Mouse (Mus musculus) limb, embryonic 14.5 days (tissue): ENCODE results near the gene Mib2. TPM values are rescaled to one million over a fixed set of nuclear protein-coding genes. Genes with fewer than 3 reads are reported as not detected.

Experiments
- ATAC-seq: fragments of 200-750 bp; cut with Nextera tagmentation; 2 replicates; pipeline ENCODE4 v1.8.0; 2017; ENCODE audit warnings: low read depth, moderate number of reproducible peaks, moderate TSS enrichment; ENCODE audit not compliant: low FRiP score
- DNase-seq: peaks from one replicate; pipeline ENCODE4 v3.0.0-alpha.2; 2015; ENCODE audit warnings: low spot score
- H3K27ac ChIP-seq: fragments of 300-500 bp; sonication (generic); replicated peaks from 2 replicates; pipeline ENCODE4 v1.5.1; 2014; ENCODE audit warnings: low read depth, mild to moderate bottlenecking, low read length, moderate library complexity, mixed read lengths
- H3K27me3 ChIP-seq: fragments of 300-500 bp; sonication (generic); 2 replicates; pipeline ENCODE4 v1.6.1; 2014; ENCODE audit warnings: low read length, mixed read lengths; ENCODE audit not compliant: control insufficient read depth, insufficient read depth
- H3K36me3 ChIP-seq: fragments of 300-500 bp; sonication (generic); 2 replicates; pipeline ENCODE4 v1.6.1; 2014; ENCODE audit warnings: mild to moderate bottlenecking, low read length, moderate library complexity, mixed read lengths; ENCODE audit not compliant: control insufficient read depth, insufficient read depth
- H3K4me1 ChIP-seq: fragments of 300-500 bp; sonication (generic); 2 replicates; pipeline ENCODE4 v1.6.1; 2014; ENCODE audit warnings: antibody characterized with exemption, low read length, mixed read lengths; ENCODE audit not compliant: control insufficient read depth, insufficient read depth
- H3K4me2 ChIP-seq: fragments of 300-500 bp; sonication (generic); replicated peaks from 2 replicates; pipeline ENCODE4 v1.6.1; 2014; ENCODE audit warnings: low read depth, mild to moderate bottlenecking, low read length, moderate library complexity; ENCODE audit not compliant: severe bottlenecking
- H3K4me3 ChIP-seq: fragments of 300-500 bp; sonication (generic); replicated peaks from 2 replicates; pipeline ENCODE4 v1.5.1; 2014; ENCODE audit warnings: low read length
- H3K9ac ChIP-seq: fragments of 300-500 bp; sonication (generic); 2 replicates; pipeline ENCODE4 v1.6.1; 2014; ENCODE audit warnings: mild to moderate bottlenecking, low read depth, low read length, moderate library complexity; ENCODE audit not compliant: severe bottlenecking
- H3K9me3 ChIP-seq: fragments of 300-500 bp; sonication (generic); 2 replicates; pipeline ENCODE4 v1.6.1; 2016; ENCODE audit warnings: low read length; ENCODE audit not compliant: control insufficient read depth
- POLR2A ChIP-seq: fragments of 200-500 bp; IDR thresholded peaks from 2 replicates; pipeline ENCODE4 v1.8.0; 2012; ENCODE audit warnings: inconsistent platforms, mild to moderate bottlenecking, moderate library complexity, borderline replicate concordance; ENCODE audit not compliant: insufficient read depth, insufficient read length; ENCODE audit errors: extremely low read depth
- WGBS: fragments of 180-500 bp; shearing (Covaris S2); extraction: QIAGEN DNeasy Blood & Tissue Kit; methylation state at CpG from one replicate; pipeline ENCODE4 v1.1.7; 2014; 5-methylcytosine and 5-hydroxymethylcytosine counted together
- polyA plus RNA-seq, 2 experiments: library from polyadenylated mRNA; depleted of rRNA in 1 of 2; stranded (reverse) in 1 of 2; unstranded in 1 of 2; fragments of >200 nt; fragmentation: Nextera tagmentation in 1 of 2; extraction: Ambion mirVana in 1 of 2; gene quantifications; 2 replicates each; pipeline versions ENCODE4 v1.2.1 to v1.2.3; 2012 to 2014

Gene Mib2
- polyA plus RNA-seq (2012; rRNA removed): 77.4 and 97.5 TPM in 2 replicates
- polyA plus RNA-seq (2014; fragmentation: Nextera tagmentation; extraction: Ambion mirVana): 29.5 and 32.1 TPM in 2 replicates

DNA sequence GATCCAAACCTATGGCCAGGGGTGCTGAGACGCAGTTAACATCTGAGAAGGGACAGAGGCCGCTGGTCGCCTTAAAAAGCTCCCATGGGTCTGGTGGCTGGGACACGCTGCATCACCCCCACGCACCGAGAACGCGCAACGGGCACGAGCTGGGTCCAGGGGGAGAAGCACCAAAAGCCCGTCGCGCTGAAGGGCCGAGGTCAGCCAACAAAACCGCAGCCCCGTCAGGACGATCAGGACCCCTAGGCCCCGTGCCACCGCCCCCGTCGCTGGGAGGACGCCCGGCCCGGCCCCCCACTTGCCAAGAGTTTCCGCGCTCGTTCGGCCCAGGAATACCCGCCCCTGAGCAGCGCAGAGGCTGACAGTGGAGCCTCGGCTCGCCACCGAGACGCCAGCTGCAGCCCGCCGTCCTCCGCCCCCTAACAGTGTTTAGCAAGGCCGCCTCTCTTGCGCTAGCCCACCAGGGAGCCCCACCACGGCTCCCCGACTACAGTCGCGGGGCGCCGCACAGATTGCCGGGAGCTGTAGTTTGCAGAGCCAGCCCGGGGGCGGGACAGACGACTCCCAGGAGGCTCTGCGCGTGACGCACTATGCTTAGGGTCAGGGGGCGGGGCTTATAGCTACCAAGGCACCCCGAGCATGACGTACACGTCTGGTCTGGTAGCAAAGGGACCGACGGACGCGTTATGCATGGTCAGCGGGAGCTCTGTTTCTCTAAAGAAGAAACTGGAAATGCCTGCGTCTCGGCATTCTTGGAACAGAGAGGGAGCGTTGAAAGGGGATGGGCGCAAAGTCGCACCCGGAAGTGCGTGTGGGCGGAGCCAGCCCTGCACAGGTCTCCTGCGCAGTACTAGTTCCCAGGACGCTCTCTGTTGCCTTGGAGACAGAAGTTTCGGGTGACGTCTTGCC is at the start of gene Mib2:
Gene Mib2, minus strand, starts transcription at position 510 of the 909 bp plus-strand sequence.
- under 1% methylated on average over 61 of the region's 73 CpGs for WGBS
- no peaks in the 10 kb centered on the region for H3K27me3 ChIP-seq
- H3K4me2 ChIP-seq: peak within 1 kb of the TSS; percentile 85
- H3K9ac ChIP-seq: peak within 1 kb of the TSS; percentile 84
- H3K4me1 ChIP-seq: peaks cover 8% of the 10 kb centered on the region; the same call in 1 of the 2 replicates
- ATAC-seq (peak; percentile 99), DNase-seq (peak; percentile 99)
- no peak for TF ChIP-seq POLR2A
- peak within 1 kb of the TSS; percentile 70 for H3K27ac ChIP-seq
- H3K36me3 ChIP-seq: peaks cover 12% of the 10 kb centered on the region
- peak within 1 kb of the TSS; percentile 84 for H3K4me3 ChIP-seq
- no peaks in the 10 kb centered on the region for H3K9me3 ChIP-seq

GRCm38 (mm10) chr4:155710521-155711252 is 41.7 kb upstream of the Mib2 start:
- Histone ChIP-seq H3K4me3 (no peak overlapping the region), H3K9ac (no peak overlapping the region), H3K27ac (no peak overlapping the region), H3K4me1 (no peaks in the 10 kb centered on the region), H3K27me3 (no peaks in the 10 kb centered on the region), H3K36me3 (peaks cover 9% of the 10 kb centered on the region), H3K4me2 (no peak overlapping the region), H3K9me3 (no peaks in the 10 kb centered on the region)
- no peak for TF ChIP-seq POLR2A
- 43% methylated on average over 6 of the region's 6 CpGs for WGBS
- DNase-seq (peak; percentile 17), ATAC-seq (no peak)

DNA sequence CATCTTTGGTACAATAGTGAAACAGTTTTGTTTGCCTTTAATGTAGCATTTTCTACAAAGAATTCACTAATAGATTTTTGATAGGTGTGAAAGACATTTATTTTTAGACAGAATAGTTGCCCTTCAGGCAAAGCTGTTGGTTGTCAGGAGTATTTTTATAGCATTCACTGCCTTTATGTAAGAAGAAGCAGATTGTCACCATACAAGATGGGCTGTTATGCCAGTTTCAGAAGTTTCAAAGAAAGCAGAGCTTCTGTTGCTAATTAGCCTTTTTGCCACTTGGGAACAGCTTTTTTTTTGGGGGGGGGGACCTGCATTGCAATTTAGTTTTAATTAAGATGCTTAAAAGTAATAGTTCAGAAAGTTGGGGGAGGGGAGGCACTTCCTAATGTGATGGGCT is 40.0 kb upstream of the Mib2 start:
- ATAC-seq: no peak
- no peaks in the 10 kb centered on the region for H3K9me3 ChIP-seq
- no peak for TF ChIP-seq POLR2A
- H3K4me1 ChIP-seq: no peaks in the 10 kb centered on the region; the same call in 1 of the 2 replicates
- no peak for DNase-seq
- no peaks in the 10 kb centered on the region for H3K27me3 ChIP-seq
- no peak overlapping the region for H3K4me2 ChIP-seq
- 0 out of 2 replicates have a peak, but pooled peaks cover 4% of the 10 kb centered on the region for H3K36me3 ChIP-seq
- no peak overlapping the region for H3K9ac ChIP-seq
- no peak overlapping the region for H3K4me3 ChIP-seq
- H3K27ac ChIP-seq: no peak overlapping the region

DNA sequence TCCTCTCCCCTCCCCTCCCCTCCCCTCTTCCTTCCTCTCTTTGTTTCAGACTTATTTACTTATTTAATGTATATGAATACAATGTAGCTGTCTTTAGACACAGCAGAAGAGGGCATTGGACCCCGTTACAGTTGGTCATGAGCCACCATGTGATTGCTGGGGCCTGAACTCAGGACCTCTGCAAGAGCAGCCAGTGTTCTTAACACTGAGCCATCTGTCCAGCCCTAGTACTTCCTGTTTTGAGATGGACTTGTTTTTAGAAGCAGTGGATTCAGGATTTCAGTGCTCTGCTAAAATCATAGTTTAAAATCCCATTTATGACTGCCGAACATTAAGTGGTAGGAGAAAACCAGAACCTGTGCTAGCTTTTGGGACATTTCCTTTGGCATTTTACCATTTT is 39.6 kb upstream of the Mib2 start:
- 72% methylated on average over 2 of the region's 2 CpGs for WGBS
- no peak for ATAC-seq
- no peak overlapping the region for H3K27ac ChIP-seq
- H3K9ac ChIP-seq: no peak overlapping the region
- no peak overlapping the region for H3K4me2 ChIP-seq
- no peaks in the 10 kb centered on the region; the same call in 1 of the 2 replicates for H3K4me1 ChIP-seq
- no peak overlapping the region for H3K4me3 ChIP-seq
- no peaks in the 10 kb centered on the region for H3K27me3 ChIP-seq
- TF ChIP-seq POLR2A: no peak
- H3K9me3 ChIP-seq: no peaks in the 10 kb centered on the region
- H3K36me3 ChIP-seq: 0 out of 2 replicates have a peak, but pooled peaks cover 4% of the 10 kb centered on the region
- no peak for DNase-seq

DNA sequence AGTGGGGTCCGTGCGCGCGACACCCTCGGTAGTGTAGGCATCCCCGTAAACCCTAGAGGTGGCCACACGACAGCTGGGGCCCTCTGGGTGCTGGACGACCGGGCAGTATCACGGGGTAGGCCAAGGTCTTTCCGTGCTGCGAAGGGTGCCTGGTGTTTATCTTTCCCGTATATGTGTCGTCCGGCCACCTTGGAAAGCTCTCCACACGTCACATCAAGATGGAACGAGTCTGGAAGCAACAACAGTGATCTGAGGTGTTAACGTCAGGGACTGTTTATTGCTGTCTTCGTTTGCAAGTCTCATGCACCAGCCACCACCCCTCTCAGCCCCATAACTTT is 36.6 kb upstream of the Mib2 start:
- ATAC-seq: no peak
- Histone ChIP-seq H3K9ac (peak overlapping the region; percentile 79), H3K4me1 (no peaks in the 10 kb centered on the region; the same call in 1 of the 2 replicates), H3K27ac (peak overlapping the region; percentile 98), H3K36me3 (0 out of 2 replicates have a peak, but pooled peaks cover 2% of the 10 kb centered on the region), H3K27me3 (no peaks in the 10 kb centered on the region), H3K4me2 (peak overlapping the region; percentile 65), H3K4me3 (peak overlapping the region; percentile 96), H3K9me3 (no peaks in the 10 kb centered on the region)
- WGBS: under 1% methylated on average over 19 of the region's 19 CpGs
- DNase-seq: no peak
- TF ChIP-seq POLR2A: no peak
